Mouse (Mus musculus) thymus, adult 2 months (tissue): Measurements from ENCODE around the gene Shisal1.

Source experiments
- CTCF ChIP-seq: fragments of 200-500 bp; IDR thresholded peaks from 2 replicates; pipeline ENCODE4 v1.5.1; 2012; ENCODE audit warnings: mild to moderate bottlenecking, control low read depth, low read length, moderate library complexity, borderline replicate concordance; ENCODE audit not compliant: control insufficient read depth, poor library complexity, insufficient read depth; ENCODE audit errors: extremely low read depth
- POLR2A ChIP-seq: fragments of 200-500 bp; IDR thresholded peaks from 2 replicates; pipeline ENCODE4 v1.6.1; 2012; ENCODE audit warnings: mild to moderate bottlenecking, low read length, control low read depth, moderate library complexity; ENCODE audit not compliant: control insufficient read depth, poor library complexity, insufficient read depth; ENCODE audit errors: extremely low read depth

DNA sequence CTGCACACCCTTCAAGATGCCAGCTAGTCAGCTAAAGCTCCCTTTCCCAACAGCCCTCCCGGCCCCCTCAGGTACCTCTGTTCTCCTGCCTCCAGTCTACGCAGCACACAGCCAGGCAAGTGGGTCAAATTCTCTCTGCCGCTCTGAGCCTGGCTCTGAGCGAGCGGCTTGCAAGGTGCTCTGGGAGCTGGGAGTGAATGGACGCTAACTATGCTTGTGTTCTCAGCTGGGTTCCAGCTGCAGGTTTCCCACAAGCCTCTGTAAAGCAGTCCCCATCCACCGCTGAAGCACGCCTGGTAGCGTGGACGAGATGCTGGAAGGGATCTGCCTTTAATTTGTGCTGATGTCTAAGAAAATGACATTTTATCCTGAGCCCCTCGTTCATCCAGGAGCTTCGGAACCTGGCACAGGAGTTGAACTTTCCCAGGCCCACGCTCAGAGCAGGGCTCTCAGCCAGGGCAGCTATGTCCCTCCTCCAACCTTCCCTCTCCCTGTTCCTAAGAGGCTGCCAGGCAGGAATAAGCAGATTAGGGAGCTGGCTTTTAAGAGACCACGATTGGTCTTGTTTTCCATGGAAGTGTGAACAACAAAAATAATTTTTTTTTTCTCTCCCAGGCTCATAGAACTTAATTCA is 5.1 kb downstream of the Shisal1 start:
- TF ChIP-seq CTCF (no peak), POLR2A (no peak)
